8 mouse cellular contexts compared by ENCODE assay signal in the genomic region with DNA sequence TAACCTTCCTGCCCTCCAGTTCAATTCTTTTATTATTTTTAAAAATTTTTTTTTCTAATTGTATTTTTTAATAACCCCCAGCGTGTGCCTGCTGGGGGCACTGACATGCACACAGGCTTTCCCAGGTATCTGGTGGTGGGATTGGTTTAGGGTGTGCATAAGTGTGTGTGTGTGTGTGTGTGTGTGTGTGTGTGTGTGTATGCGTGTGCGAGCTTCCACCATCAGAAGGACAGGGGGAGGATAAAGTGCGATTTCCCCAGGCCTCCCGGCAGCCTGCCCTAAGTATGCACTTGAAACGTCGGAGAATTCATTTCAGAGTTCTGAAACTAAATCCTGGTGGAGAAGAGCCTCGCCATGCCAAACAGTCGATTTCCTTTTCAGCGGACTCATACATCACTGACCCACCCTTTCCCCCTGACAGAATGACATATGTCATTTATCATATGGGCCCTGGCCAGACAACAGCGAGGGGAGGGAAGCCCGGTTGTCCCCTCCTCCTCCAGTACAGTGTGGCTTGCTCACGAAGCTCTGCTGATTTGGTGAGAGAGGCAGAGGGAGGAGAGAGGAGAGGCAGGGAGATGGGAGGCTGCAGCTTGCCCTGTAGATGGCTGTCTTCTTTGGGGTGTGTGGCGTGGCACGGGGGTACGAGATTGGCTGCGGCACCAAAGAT. TPM values are rescaled to one million over a fixed set of nuclear protein-coding genes. Genes with fewer than 3 reads are reported as not detected.
DNase-seq lines count a peak whose midpoint lies in the region; ATAC-seq and TF ChIP-seq lines count a peak whose summit lies in the region.

No protein-coding gene starts in this region.

- TF ChIP-seq EP300 in lung, postnatal 0 days (IDR thresholded peaks at IDR 0.05), result no peak
- TF ChIP-seq EP300 in stomach, postnatal 0 days (optimal IDR thresholded peaks at IDR 0.05), result no peak

- H3K27me3 ChIP-seq in hindbrain, embryonic 12.5 days, result no peaks in the 10 kb centered on the region
- H3K27me3 ChIP-seq in lung, postnatal 0 days (replicated peaks; ENCODE audit: insufficient read depth, low read length), result no peaks in the 10 kb centered on the region
- H3K27me3 ChIP-seq in stomach, postnatal 0 days (ENCODE audit: control insufficient read depth, insufficient read depth, low read length), result no peaks in the 10 kb centered on the region

- peak overlapping the region; percentile 86 for H3K27ac ChIP-seq in hindbrain, embryonic 12.5 days
- H3K27ac ChIP-seq in lung, postnatal 0 days (ENCODE audit: low read length), result 0 out of 2 replicates have a peak overlapping the region, but pooled peaks have one; percentile 20
- peak overlapping the region; percentile 65 for H3K27ac ChIP-seq in stomach, postnatal 0 days (replicated peaks)

- TF ChIP-seq CTCF in lung, postnatal 0 days (IDR thresholded peaks at IDR 0.05), result no peak
- 0 out of 2 replicates have a peak, but pooled peaks have one; percentile 4 for TF ChIP-seq CTCF in stomach, postnatal 0 days (IDR thresholded peaks at IDR 0.05; ENCODE audit: low read depth)

- H3K9ac ChIP-seq in hindbrain, embryonic 12.5 days, result peak overlapping the region; percentile 39
- H3K9ac ChIP-seq in lung, postnatal 0 days (replicated peaks; ENCODE audit: low read depth), result no peak overlapping the region
- no peak overlapping the region for H3K9ac ChIP-seq in stomach, postnatal 0 days (ENCODE audit: low read length)

- ATAC-seq in hindbrain, embryonic 12.5 days (ENCODE audit: low FRiP score), result peak; percentile 74
- ATAC-seq in lung, postnatal 0 days, result peak; percentile 75
- peak; percentile 85 for ATAC-seq in stomach, postnatal 0 days (ENCODE audit: low FRiP score, low TSS enrichment)
- ATAC-seq in inflammation-experienced regulatory T-cells, adult 6 months, result no peak

- H3K4me3 ChIP-seq in hindbrain, embryonic 12.5 days, result peak overlapping the region; percentile 19
- H3K4me3 ChIP-seq in lung, postnatal 0 days (ENCODE audit: low read depth, low read length), result peak overlapping the region; percentile 19
- H3K4me3 ChIP-seq in stomach, postnatal 0 days (ENCODE audit: low read depth, low read length), result peak overlapping the region; percentile 15

- intact Hi-C loops in left cerebral cortex, postnatal 10 days (cut with DNase I), result no loop called here

- 28% methylated on average over 17 of the region's 17 CpGs for WGBS in hindbrain, embryonic 12.5 days
- WGBS in lung, postnatal 0 days, result 7% methylated on average over 17 of the region's 17 CpGs
- 9% methylated on average over 16 of the region's 17 CpGs for WGBS in stomach, postnatal 0 days

- H3K9me3 ChIP-seq in hindbrain, embryonic 12.5 days (replicated peaks), result no peaks in the 10 kb centered on the region
- H3K9me3 ChIP-seq in lung, postnatal 0 days (ENCODE audit: low read length), result no peaks in the 10 kb centered on the region
- H3K9me3 ChIP-seq in stomach, postnatal 0 days (ENCODE audit: control insufficient read depth, low read length), result no peaks in the 10 kb centered on the region

- H3K4me2 ChIP-seq in hindbrain, embryonic 12.5 days (replicated peaks), result peak overlapping the region; percentile 47
- peak overlapping the region; percentile 47 for H3K4me2 ChIP-seq in lung, postnatal 0 days (replicated peaks; ENCODE audit: low read depth, low read length)
- H3K4me2 ChIP-seq in stomach, postnatal 0 days (replicated peaks; ENCODE audit: low read depth), result peak overlapping the region; percentile 48

- H3K4me1 ChIP-seq in hindbrain, embryonic 12.5 days, result peaks cover 63% of the 10 kb centered on the region
- peaks cover 2% of the 10 kb centered on the region; the same call in 1 of the 2 replicates for H3K4me1 ChIP-seq in lung, postnatal 0 days (ENCODE audit: insufficient read depth, low read depth, low read length)
- H3K4me1 ChIP-seq in stomach, postnatal 0 days (replicated peaks; ENCODE audit: control insufficient read depth, insufficient read depth), result no peaks in the 10 kb centered on the region

- H3K36me3 ChIP-seq in hindbrain, embryonic 12.5 days, result no peaks in the 10 kb centered on the region
- H3K36me3 ChIP-seq in lung, postnatal 0 days (ENCODE audit: insufficient read depth, low read length), result no peaks in the 10 kb centered on the region
- no peaks in the 10 kb centered on the region for H3K36me3 ChIP-seq in stomach, postnatal 0 days (ENCODE audit: control insufficient read depth, insufficient read depth, low read length)

- peak; percentile 52 for DNase-seq in retina, postnatal 1 day
- DNase-seq in retina, embryonic 14.5 days (ENCODE audit: low spot score), result no peak
- peak; percentile 49 for DNase-seq in lung, postnatal 0 days (ENCODE audit: low spot score)
- DNase-seq in stomach, postnatal 0 days (ENCODE audit: low spot score), result no peak
- no peak for DNase-seq in Muller cell, postnatal 12 days (ENCODE audit: inconsistent ontology term)
- DNase-seq in left cerebral cortex, postnatal 10 days (ENCODE audit: extremely low spot score in 1 of 2, low spot score in 2 of 2), result no peak

RNA-seq across cellular contexts. Expression of a gene that starts 9.9 kb away (rescaled TPM):
- polyA plus RNA-seq in hindbrain, embryonic 12.5 days (2016; fragmentation: Nextera tagmentation; extraction: Ambion mirVana), result 25.5 and 25.7 TPM in 2 replicates
- 4.1 and 5.8 TPM in 2 replicates for polyA plus RNA-seq in lung, postnatal 0 days (2015; fragmentation: Nextera tagmentation; extraction: Ambion mirVana)
- polyA plus RNA-seq in stomach, postnatal 0 days (2015; fragmentation: Nextera tagmentation; extraction: Ambion mirVana), result 4.3 and 4.4 TPM in 2 replicates
- under 1 TPM in 1 of 3 experiments, not detected in 2; 0.14 TPM for polyA plus RNA-seq in inflammation-experienced regulatory T-cells, adult 6 months (2017; shearing (Covaris generic))
- total RNA-seq in left cerebral cortex, postnatal 10 days (2021), result 10 to 100 TPM; 47.5 to 52.3 TPM

Comparison
In these comparisons a context has a peak if more than half of its experiments do, and no peak if none do; other contexts are left out.
1. DNase-seq: peak in retina, postnatal 1 day (single experiment) and lung, postnatal 0 days (single experiment); none in retina, embryonic 14.5 days (single experiment), stomach, postnatal 0 days (single experiment), Muller cell, postnatal 12 days (single experiment) and left cerebral cortex, postnatal 10 days (0 of 2).
2. H3K27ac ChIP-seq: peak in every context shown above with its lines; median percentile 86 in hindbrain, embryonic 12.5 days; 65 in stomach, postnatal 0 days; 20 in lung, postnatal 0 days.
3. Peak in every context shown above with its lines, with median percentiles within 50 percentile points of each other: H3K4me2 ChIP-seq and H3K4me3 ChIP-seq.